Mouse (Mus musculus) MEL (cell line): Measurements from ENCODE around the gene Ccn2. TPM values are rescaled to one million over a fixed set of nuclear protein-coding genes. Genes with fewer than 3 reads are reported as not detected.

Experiments used
- DNase-seq: peaks from one replicate; pipeline ENCODE4 v3.0.0; 2011; ENCODE audit warnings: low read depth, low spot score
- H3K27ac ChIP-seq: 2 replicates; pipeline ENCODE4 v1.5.1; 2012; ENCODE audit warnings: low read depth, mild to moderate bottlenecking, control low read depth, low read length, moderate library complexity; ENCODE audit not compliant: control insufficient read depth
- H3K27me3 ChIP-seq, 2 experiments: fragments of 150-350 bp in 1 of 2; sonication (generic) in 1 of 2; 2 replicates each; pipeline ENCODE4 v1.6.1; 2012; ENCODE audit warnings: low read length in 2 of 2, mild to moderate bottlenecking in 2 of 2, improper control_type of control experiment in 1 of 2, moderate library complexity in 1 of 2; ENCODE audit not compliant: insufficient read depth in 2 of 2, control insufficient read depth in 1 of 2
- H3K36me3 ChIP-seq, 2 experiments: 2 replicates each; pipeline ENCODE4 v1.6.1; 2012 to 2014; ENCODE audit warnings: low read length in 2 of 2, improper control_type of control experiment in 1 of 2, inconsistent platforms in 1 of 2, mild to moderate bottlenecking in 1 of 2; ENCODE audit not compliant: insufficient read depth in 2 of 2, control insufficient read depth in 1 of 2
- H3K4me1 ChIP-seq, 2 experiments: fragments of 150-350 bp in 1 of 2; sonication (generic) in 1 of 2; 2 replicates each; pipeline ENCODE4 v1.6.1; 2012; ENCODE audit warnings: low read length in 2 of 2, improper control_type of control experiment in 1 of 2, mild to moderate bottlenecking in 1 of 2; ENCODE audit not compliant: insufficient read depth in 2 of 2, control insufficient read depth in 1 of 2
- H3K4me3 ChIP-seq, 2 experiments: fragments of 150-350 bp in 1 of 2; sonication (generic) in 1 of 2; 2 replicates each; pipeline ENCODE4 v1.5.1; 2012; ENCODE audit warnings: low read depth in 2 of 2, low read length in 2 of 2, mild to moderate bottlenecking in 2 of 2, moderate library complexity in 2 of 2, control low read depth in 1 of 2, improper control_type of control experiment in 1 of 2; ENCODE audit not compliant: control insufficient read depth in 1 of 2, insufficient read depth in 1 of 2
- H3K79me2 ChIP-seq: 2 replicates; pipeline ENCODE4 v1.6.1; 2012; ENCODE audit warnings: mild to moderate bottlenecking, low read length, moderate library complexity; ENCODE audit not compliant: control insufficient read depth, poor library complexity, insufficient read depth
- H3K9ac ChIP-seq: 2 replicates; pipeline ENCODE4 v1.6.1; 2012; ENCODE audit warnings: low read depth, mild to moderate bottlenecking, control low read depth, low read length, moderate library complexity; ENCODE audit not compliant: control insufficient read depth, poor library complexity, severe bottlenecking
- H3K9me3 ChIP-seq: fragments of 150-350 bp; sonication (generic); replicated peaks from 2 replicates; pipeline ENCODE4 v1.6.1; 2012; ENCODE audit warnings: mild to moderate bottlenecking, low read length, improper control_type of control experiment, moderate library complexity; ENCODE audit not compliant: insufficient read depth
- CHD1 ChIP-seq: IDR thresholded peaks from 2 replicates; pipeline ENCODE4 v1.6.1; 2012; ENCODE audit warnings: low read depth, mild to moderate bottlenecking, inconsistent platforms, low read length, improper control_type of control experiment
- CHD2 ChIP-seq: IDR thresholded peaks from 2 replicates; pipeline ENCODE4 v1.6.1; 2011; ENCODE audit warnings: low read length, improper control_type of control experiment
- GATA1 ChIP-seq: IDR thresholded peaks from 2 replicates; pipeline ENCODE4 v1.6.1; 2011; ENCODE audit warnings: low read depth, low read length, improper control_type of control experiment
- HCFC1 ChIP-seq: IDR thresholded peaks from 2 replicates; pipeline ENCODE4 v1.6.1; 2012; ENCODE audit warnings: low read depth, mild to moderate bottlenecking, inconsistent platforms, low read length, improper control_type of control experiment, moderate library complexity
- JUND ChIP-seq: IDR thresholded peaks from 2 replicates; pipeline ENCODE4 v1.6.1; 2011; ENCODE audit warnings: low read depth, mild to moderate bottlenecking, improper control_type of control experiment, low read length
- KAT2A ChIP-seq: conservative IDR thresholded peaks from 2 replicates; pipeline ENCODE4 v1.6.1; 2012; ENCODE audit warnings: low read depth, low read length, improper control_type of control experiment, inconsistent platforms
- MAFK ChIP-seq: IDR thresholded peaks from 2 replicates; pipeline ENCODE4 v1.6.1; 2011; ENCODE audit warnings: low read depth, mild to moderate bottlenecking, low read length, improper control_type of control experiment, borderline replicate concordance
- MEF2A ChIP-seq: IDR thresholded peaks from 2 replicates; pipeline ENCODE4 v1.6.1; 2014; ENCODE audit warnings: low read depth, mild to moderate bottlenecking, inconsistent platforms, low read length, improper control_type of control experiment; ENCODE audit not compliant: poor library complexity, insufficient replicate concordance, severe bottlenecking; ENCODE audit errors: extremely low read depth
- MXI1 ChIP-seq: IDR thresholded peaks from 2 replicates; pipeline ENCODE4 v1.6.1; 2011; ENCODE audit warnings: mild to moderate bottlenecking, low read depth, low read length, improper control_type of control experiment
- MYC ChIP-seq: IDR thresholded peaks from 2 replicates; pipeline ENCODE4 v1.6.1; 2011; ENCODE audit warnings: low read depth, mild to moderate bottlenecking, low read length, improper control_type of control experiment, moderate library complexity
- RAD21 ChIP-seq: IDR thresholded peaks from 2 replicates; pipeline ENCODE4 v1.6.1; 2011; ENCODE audit warnings: mild to moderate bottlenecking, low read depth, low read length, improper control_type of control experiment
- RCOR1 ChIP-seq: IDR thresholded peaks from 2 replicates; pipeline ENCODE4 v1.6.1; 2012; ENCODE audit warnings: low read depth, mild to moderate bottlenecking, inconsistent platforms, low read length, improper control_type of control experiment
- SIN3A ChIP-seq: IDR thresholded peaks from 2 replicates; pipeline ENCODE4 v1.6.1; 2012; ENCODE audit warnings: low read length, improper control_type of control experiment, inconsistent platforms
- TAL1 ChIP-seq: IDR thresholded peaks from 2 replicates; pipeline ENCODE4 v1.6.1; 2012; ENCODE audit warnings: mild to moderate bottlenecking, inconsistent platforms, low read length, moderate library complexity, mixed read lengths
- UBTF ChIP-seq: IDR thresholded peaks from 2 replicates; pipeline ENCODE4 v1.6.1; 2012; ENCODE audit warnings: low read depth, mild to moderate bottlenecking, inconsistent platforms, low read length, improper control_type of control experiment, moderate library complexity, borderline replicate concordance; ENCODE audit not compliant: insufficient read depth
- USF1 ChIP-seq: IDR thresholded peaks from 2 replicates; pipeline ENCODE4 v1.6.1; 2014; ENCODE audit warnings: low read depth, mild to moderate bottlenecking, inconsistent platforms, low read length, improper control_type of control experiment, moderate library complexity
- USF2 ChIP-seq, 2 experiments: IDR thresholded peaks; 2 replicates each; pipeline ENCODE4 v1.6.1; 2011 to 2012; ENCODE audit warnings: improper control_type of control experiment in 2 of 2, low read length in 2 of 2, borderline replicate concordance in 1 of 2, inconsistent platforms in 1 of 2, low read depth in 1 of 2, mild to moderate bottlenecking in 1 of 2; ENCODE audit not compliant: insufficient read depth in 1 of 2
- polyA plus RNA-seq, 2 experiments: library from polyadenylated mRNA; stranded (reverse) in 1 of 2; unstranded in 1 of 2; fragments of >175 nt in 1 of 2; fragments of >200 nt in 1 of 2; gene quantifications; 2 replicates each; pipeline versions ENCODE4 v1.2.1 to v1.2.4; 2012; ENCODE audit warnings: low replicate concordance in 2 of 2, low read depth in 1 of 2; ENCODE audit not compliant: insufficient read length in 2 of 2, insufficient read depth in 1 of 2, missing spikeins in 1 of 2
- total RNA-seq: library from RNA; depleted of rRNA; stranded (reverse); fragments of 300-350 nt; gene quantifications from 2 replicates; pipeline ENCODE4 v1.2.3, GENCODE M21; 2012

Ccn2 gene
- total and polyA plus RNA-seq, 3 experiments = not detected

DNA sequence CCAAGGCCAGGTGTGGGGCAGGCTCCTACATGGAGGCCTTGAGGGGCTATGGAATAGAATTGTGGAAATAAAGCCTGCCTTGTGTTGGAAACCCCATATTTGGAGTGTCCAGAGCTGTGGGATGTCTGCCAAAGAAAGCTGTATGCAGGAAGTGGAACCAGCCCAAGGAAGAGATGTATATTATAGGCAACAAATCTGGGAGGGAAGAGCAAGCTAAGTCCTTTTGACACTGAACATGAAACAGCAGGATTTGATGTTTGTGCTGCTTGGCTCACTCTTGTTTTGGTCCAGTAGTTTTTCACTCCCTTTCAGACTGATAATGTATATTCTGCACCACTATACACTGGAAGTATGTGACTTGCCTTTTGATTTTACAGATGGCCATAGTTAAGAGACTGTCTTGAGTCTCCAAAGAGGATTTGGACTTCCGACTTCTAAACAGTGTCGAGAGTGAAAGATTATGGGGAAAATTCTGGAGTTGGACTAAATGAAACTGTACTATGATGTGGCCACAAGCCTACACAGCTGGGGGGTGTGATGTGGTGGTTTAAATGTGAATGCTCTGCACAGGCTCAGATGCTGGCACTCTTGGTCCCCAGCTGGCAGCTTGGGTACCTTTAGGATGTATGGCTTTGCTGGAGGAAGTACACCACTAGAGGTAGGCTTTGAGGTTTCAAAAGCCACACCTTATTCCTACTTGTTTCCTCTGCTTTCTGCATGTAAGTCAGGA, 25.4 kb upstream of the Ccn2 start:
- Histone ChIP-seq H3K27me3 (no peaks in the 10 kb centered on the region), H3K27ac (no peak overlapping the region), H3K79me2 (no peaks in the 10 kb centered on the region), H3K4me3 (no peak overlapping the region), H3K9me3 (no peaks in the 10 kb centered on the region), H3K4me1 (no peaks in the 10 kb centered on the region), H3K36me3 (no peaks in the 10 kb centered on the region), H3K9ac (no peak overlapping the region)
- DNase-seq = no peak
- TF ChIP-seq KAT2A (no peak), HCFC1 (no peak), UBTF (no peak), RCOR1 (no peak), RAD21 (no peak)

DNA sequence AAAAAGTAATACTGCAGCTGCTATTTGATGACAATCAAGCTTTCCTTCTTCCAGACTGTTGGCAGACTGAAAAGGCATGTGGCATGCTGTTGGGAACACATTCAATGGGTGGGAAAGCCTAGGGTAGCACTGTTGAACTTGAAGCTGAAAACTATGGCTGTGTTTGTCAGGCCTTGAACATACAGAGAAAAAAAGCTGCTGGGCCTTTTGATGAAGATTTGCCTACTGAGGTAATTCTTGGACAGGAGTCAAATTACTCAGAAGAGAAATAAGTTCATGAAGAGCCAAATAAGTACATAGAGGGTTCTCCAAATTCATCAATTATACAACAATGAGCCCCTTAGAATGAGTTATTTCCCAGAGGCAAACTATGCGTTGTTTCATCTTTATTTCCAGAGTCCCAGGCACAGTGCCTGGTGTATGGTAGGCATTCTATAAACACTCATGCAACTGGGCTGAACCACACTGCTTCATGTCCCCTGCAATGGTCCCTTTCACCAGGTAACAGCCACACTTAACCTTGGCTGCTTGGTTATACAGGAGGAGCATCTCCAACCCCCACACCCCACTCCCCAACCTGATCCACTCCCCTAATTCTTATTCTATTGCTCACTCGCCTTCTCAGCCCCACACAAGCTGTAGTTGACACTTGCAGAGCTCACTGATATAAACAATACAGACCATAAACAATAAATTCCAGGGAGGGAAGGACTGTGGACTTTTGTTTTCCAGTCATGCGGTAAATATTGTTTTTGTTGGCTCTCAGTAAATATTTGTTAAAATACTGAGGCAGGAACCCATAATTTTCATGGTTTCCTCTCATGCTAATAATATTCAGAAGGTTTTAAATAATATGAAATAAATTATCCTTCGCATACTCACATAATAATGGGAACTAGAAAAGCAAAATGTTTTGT, 22.9 kb upstream of the Ccn2 start:
- H3K27ac ChIP-seq = no peak overlapping the region
- no peak for TF ChIP-seq JUND
- TF ChIP-seq USF1 = no peak
- TF ChIP-seq GATA1 = no peak
- TF ChIP-seq MXI1 = no peak
- no peak for TF ChIP-seq RAD21
- no peak for TF ChIP-seq CHD2
- TF ChIP-seq USF2 (IDR thresholded peaks at IDR 0.05; ENCODE audit: borderline replicate concordance in 1 of 2, insufficient read depth in 1 of 2, low read depth in 1 of 2, low read length in 2 of 2) = no peak
- TF ChIP-seq MEF2A = no peak
- TF ChIP-seq CHD1 = no peak
- TF ChIP-seq KAT2A = no peak
- TF ChIP-seq MAFK = no peak
- no peak for TF ChIP-seq TAL1
- TF ChIP-seq MYC = no peak
- no peak for TF ChIP-seq SIN3A
- H3K4me1 ChIP-seq = no peaks in the 10 kb centered on the region
- no peaks in the 10 kb centered on the region for H3K36me3 ChIP-seq
- no peaks in the 10 kb centered on the region for H3K79me2 ChIP-seq
- no peaks in the 10 kb centered on the region; a peak in 1 of 4 replicates for H3K27me3 ChIP-seq
- no peak for DNase-seq
- no peaks in the 10 kb centered on the region for H3K9me3 ChIP-seq
- H3K9ac ChIP-seq = no peak overlapping the region
- no peak overlapping the region for H3K4me3 ChIP-seq
